Comparison of ENCODE assay signal across 9 mouse cellular contexts in genomic region chr8:84288892-84289291, GRCm38 (mm10). TPM values are rescaled to one million over a fixed set of nuclear protein-coding genes. Genes with fewer than 3 reads are reported as not detected.
DNase-seq lines count a peak whose midpoint lies in the region; ATAC-seq and TF ChIP-seq lines count a peak whose summit lies in the region.
"Had no signal": no experiment of that assay in that cellular context is flagged by ENCODE, and none has a peak within 500 bp of the region (broad histone marks: within the 10 kb centered on the region; RNA-seq: fewer than 3 reads in every experiment).

No protein-coding gene starts in this region.

- H3K4me3 ChIP-seq in intestine, postnatal 0 days (ENCODE audit: low read depth, low read length) = no peak overlapping the region
- H3K4me3 ChIP-seq in intestine, embryonic 15.5 days (replicated peaks) = no peak overlapping the region
- H3K4me3 ChIP-seq in bone marrow macrophage, adult 2 months (ENCODE audit: insufficient read depth, low read length) = no peak overlapping the region
- no peak overlapping the region for H3K4me3 ChIP-seq in limb, embryonic 10.5 days
- H3K4me3 ChIP-seq in lung, adult 2 months (replicated peaks; ENCODE audit: extremely low read depth, low read depth, low read length) = no peak overlapping the region
- H3K4me3 ChIP-seq: midbrain, embryonic 12.5 days had no signal

- ATAC-seq in intestine, postnatal 0 days = no peak
- no peak for ATAC-seq in intestine, embryonic 15.5 days

- 60% methylated on average over 2 of the region's 2 CpGs for WGBS in intestine, postnatal 0 days
- 61% methylated on average over 2 of the region's 2 CpGs for WGBS in intestine, embryonic 15.5 days
- 58% methylated on average over 2 of the region's 2 CpGs for WGBS in limb, embryonic 10.5 days
- 63% methylated on average over 2 of the region's 2 CpGs for WGBS in lung, adult 2 months

- no peak overlapping the region for H3K4me2 ChIP-seq in intestine, postnatal 0 days (replicated peaks; ENCODE audit: low read depth)
- no peak overlapping the region for H3K4me2 ChIP-seq in intestine, embryonic 15.5 days (replicated peaks)
- H3K4me2 ChIP-seq: midbrain, embryonic 12.5 days had no signal

- peak; percentile 58 for TF ChIP-seq CTCF in intestine, postnatal 0 days (IDR thresholded peaks at IDR 0.05; ENCODE audit: low read depth)
- TF ChIP-seq CTCF in bone marrow macrophage, adult 2 months (IDR thresholded peaks at IDR 0.05; ENCODE audit: low read depth, low read length) = 0 out of 2 replicates have a peak, but pooled peaks have one; percentile 31
- no peak for TF ChIP-seq CTCF in lung, adult 2 months (IDR thresholded peaks at IDR 0.05; ENCODE audit: insufficient read depth, low read length)

- no peak overlapping the region for H3K27ac ChIP-seq in intestine, postnatal 0 days (ENCODE audit: low read depth, low read length)
- no peak overlapping the region for H3K27ac ChIP-seq in intestine, embryonic 15.5 days
- no peak overlapping the region for H3K27ac ChIP-seq in bone marrow macrophage, adult 2 months (ENCODE audit: insufficient read depth, low read depth, low read length)
- no peak overlapping the region for H3K27ac ChIP-seq in limb, embryonic 10.5 days
- H3K27ac ChIP-seq: midbrain, embryonic 12.5 days had no signal

- H3K9me3 ChIP-seq in intestine, postnatal 0 days (ENCODE audit: control insufficient read depth) = no peaks in the 10 kb centered on the region
- H3K9me3 ChIP-seq in intestine, embryonic 15.5 days = no peaks in the 10 kb centered on the region
- H3K9me3 ChIP-seq in limb, embryonic 10.5 days (replicated peaks) = no peaks in the 10 kb centered on the region
- H3K9me3 ChIP-seq: midbrain, embryonic 12.5 days had no signal

- H3K9ac ChIP-seq in intestine, postnatal 0 days (ENCODE audit: low read depth, low read length) = no peak overlapping the region
- no peak overlapping the region for H3K9ac ChIP-seq in intestine, embryonic 15.5 days
- H3K9ac ChIP-seq: midbrain, embryonic 12.5 days had no signal

- H3K27me3 ChIP-seq in intestine, postnatal 0 days (replicated peaks; ENCODE audit: control insufficient read depth, insufficient read depth, low read length) = no peaks in the 10 kb centered on the region
- no peaks in the 10 kb centered on the region for H3K27me3 ChIP-seq in intestine, embryonic 15.5 days (replicated peaks)
- H3K27me3 ChIP-seq in limb, embryonic 10.5 days (ENCODE audit: low read depth, poor library complexity, severe bottlenecking) = no peaks in the 10 kb centered on the region
- H3K27me3 ChIP-seq: midbrain, embryonic 12.5 days had no signal

- no peaks in the 10 kb centered on the region for H3K4me1 ChIP-seq in intestine, postnatal 0 days (replicated peaks; ENCODE audit: control insufficient read depth, insufficient read depth, low read length)
- H3K4me1 ChIP-seq in intestine, embryonic 15.5 days (replicated peaks) = 0 out of 2 replicates have a peak, but pooled peaks cover 3% of the 10 kb centered on the region
- H3K4me1 ChIP-seq in bone marrow macrophage, adult 2 months (ENCODE audit: control insufficient read depth, insufficient read depth, low read length) = peaks cover 5% of the 10 kb centered on the region
- H3K4me1 ChIP-seq in limb, embryonic 10.5 days = peaks cover 10% of the 10 kb centered on the region
- no peaks in the 10 kb centered on the region for H3K4me1 ChIP-seq in lung, adult 2 months (ENCODE audit: control insufficient read depth, insufficient read depth, low read length)
- H3K4me1 ChIP-seq: midbrain, embryonic 12.5 days had no signal

- DNase-seq in CD4-positive helper T cell, adult 2 months (ENCODE audit: low read depth, low spot score) = peak; percentile 16
- peak; percentile 46 for DNase-seq in limb, embryonic 10.5 days (ENCODE audit: low spot score)
- DNase-seq in spleen, adult 18-20 months = no peak
- DNase-seq in lung, adult 2 months = no peak
- DNase-seq in lung, postnatal 4 days = no peak

- no peak for TF ChIP-seq POLR2A in bone marrow macrophage, adult 2 months (IDR thresholded peaks at IDR 0.05; ENCODE audit: borderline replicate concordance, low read depth, low read length)
- TF ChIP-seq POLR2A in lung, adult 2 months (IDR thresholded peaks at IDR 0.05; ENCODE audit: borderline replicate concordance, extremely low read depth, low read depth, low read length) = no peak

- no peaks in the 10 kb centered on the region for H3K36me3 ChIP-seq in intestine, postnatal 0 days (ENCODE audit: control insufficient read depth, insufficient read depth)
- H3K36me3 ChIP-seq in intestine, embryonic 15.5 days = no peaks in the 10 kb centered on the region
- no peaks in the 10 kb centered on the region for H3K36me3 ChIP-seq in limb, embryonic 10.5 days
- H3K36me3 ChIP-seq: midbrain, embryonic 12.5 days had no signal

RNA-seq across cellular contexts. Expression of gene Ccdc130, which starts 18.7 kb away (rescaled TPM):
- polyA plus RNA-seq in intestine, postnatal 0 days (2015; fragmentation: Nextera tagmentation; extraction: Ambion mirVana) = 12.8 and 12.9 TPM in 2 replicates
- polyA plus RNA-seq in intestine, embryonic 15.5 days (2015; fragmentation: Nextera tagmentation; extraction: Ambion mirVana) = 14.3 and 16.8 TPM in 2 replicates
- 22.8 and 27.3 TPM in 2 replicates for polyA plus RNA-seq in bone marrow macrophage, adult 2 months (2012; ENCODE audit: insufficient read depth, insufficient read length, missing spikeins)
- 15.0 and 22.9 TPM in 2 replicates for polyA plus RNA-seq in limb, embryonic 10.5 days (2016; fragmentation: Nextera tagmentation; extraction: Ambion mirVana)
- polyA plus RNA-seq in lung, adult 2 months (2012; rRNA removed) = 37.6 and 63.7 TPM in 2 replicates

RNA-seq across cellular contexts. Expression of gene Mri1, which starts 31.8 kb away (rescaled TPM):
- polyA plus RNA-seq in intestine, postnatal 0 days (2015; fragmentation: Nextera tagmentation; extraction: Ambion mirVana) = 54.9 and 60.3 TPM in 2 replicates
- polyA plus RNA-seq in intestine, embryonic 15.5 days (2015; fragmentation: Nextera tagmentation; extraction: Ambion mirVana) = 72.4 and 77.5 TPM in 2 replicates
- 10.0 and 11.6 TPM in 2 replicates for polyA plus RNA-seq in bone marrow macrophage, adult 2 months (2012; ENCODE audit: insufficient read depth, insufficient read length, missing spikeins)
- 75.0 and 83.0 TPM in 2 replicates for polyA plus RNA-seq in limb, embryonic 10.5 days (2016; fragmentation: Nextera tagmentation; extraction: Ambion mirVana)
- polyA plus RNA-seq in lung, adult 2 months (2012; rRNA removed) = 66.2 and 78.8 TPM in 2 replicates

RNA-seq across cellular contexts. Expression of gene D8Ertd738e, which starts 39.4 kb away (rescaled TPM):
- polyA plus RNA-seq in intestine, postnatal 0 days (2015; fragmentation: Nextera tagmentation; extraction: Ambion mirVana) = 308 and 309 TPM in 2 replicates
- polyA plus RNA-seq in intestine, embryonic 15.5 days (2015; fragmentation: Nextera tagmentation; extraction: Ambion mirVana) = 292 and 312 TPM in 2 replicates
- polyA plus RNA-seq in bone marrow macrophage, adult 2 months (2012; ENCODE audit: insufficient read depth, insufficient read length, missing spikeins) = 164 and 172 TPM in 2 replicates
- 420 and 449 TPM in 2 replicates for polyA plus RNA-seq in limb, embryonic 10.5 days (2016; fragmentation: Nextera tagmentation; extraction: Ambion mirVana)
- polyA plus RNA-seq in lung, adult 2 months (2012; rRNA removed) = 116 and 149 TPM in 2 replicates

RNA-seq across cellular contexts. Expression of gene Zswim4, which starts 52.0 kb away (rescaled TPM):
- polyA plus RNA-seq in intestine, postnatal 0 days (2015; fragmentation: Nextera tagmentation; extraction: Ambion mirVana) = 3.7 and 3.8 TPM in 2 replicates
- polyA plus RNA-seq in intestine, embryonic 15.5 days (2015; fragmentation: Nextera tagmentation; extraction: Ambion mirVana) = 9.0 TPM in 2 replicates
- polyA plus RNA-seq in bone marrow macrophage, adult 2 months (2012; ENCODE audit: insufficient read depth, insufficient read length, missing spikeins) = 9.4 and 10.9 TPM in 2 replicates
- polyA plus RNA-seq in limb, embryonic 10.5 days (2016; fragmentation: Nextera tagmentation; extraction: Ambion mirVana) = 40.1 and 44.4 TPM in 2 replicates
- 21.2 and 24.0 TPM in 2 replicates for polyA plus RNA-seq in lung, adult 2 months (2012; rRNA removed)

Comparison
In these comparisons a context has a peak if more than half of its experiments do, and no peak if none do; other contexts are left out.
1. DNase-seq: peak in CD4-positive helper T cell, adult 2 months (single experiment) and limb, embryonic 10.5 days (single experiment); none in spleen, adult 18-20 months (0 of 2), lung, adult 2 months (single experiment) and lung, postnatal 4 days (0 of 2).